ENCODE assay signal across 28 mouse cellular contexts in the genomic region with DNA sequence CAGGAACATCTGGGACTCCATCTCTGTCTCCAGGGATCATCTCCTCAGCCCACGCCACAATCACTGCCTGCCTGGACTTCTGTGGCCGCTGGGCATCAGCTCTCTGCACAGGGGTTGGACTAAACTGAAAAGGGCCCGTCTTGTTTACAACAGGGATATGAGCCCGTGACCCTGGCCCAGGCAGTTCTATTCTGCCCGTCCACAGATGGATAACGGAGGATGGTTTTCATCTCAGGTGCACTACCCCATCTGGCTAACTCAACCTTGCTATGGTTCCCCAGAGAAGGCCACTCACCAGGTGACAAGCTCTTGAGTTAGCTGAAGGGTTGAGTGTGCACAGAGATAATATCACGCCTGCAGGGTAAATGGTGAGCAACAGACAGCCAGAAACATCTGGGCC.
"Had no signal": no experiment of that assay in that cellular context is flagged by ENCODE, and none has a peak within 500 bp of the region (broad histone marks: within the 10 kb centered on the region; RNA-seq: fewer than 3 reads in every experiment).

No protein-coding gene starts in this region.

- H3K9me3 ChIP-seq: embryonic facial prominence, embryonic 10.5 days; embryonic facial prominence, embryonic 12.5 days; embryonic facial prominence, embryonic 13.5 days; embryonic facial prominence, embryonic 15.5 days; forebrain, embryonic 10.5 days; forebrain, embryonic 12.5 days; forebrain, embryonic 13.5 days; forebrain, embryonic 15.5 days had no signal

- H3K36me3 ChIP-seq: embryonic facial prominence, embryonic 10.5 days; embryonic facial prominence, embryonic 12.5 days; embryonic facial prominence, embryonic 13.5 days; embryonic facial prominence, embryonic 15.5 days; forebrain, embryonic 10.5 days; forebrain, embryonic 12.5 days; forebrain, embryonic 15.5 days had no signal

- H3K4me3 ChIP-seq: embryonic facial prominence, embryonic 10.5 days; embryonic facial prominence, embryonic 12.5 days; embryonic facial prominence, embryonic 13.5 days; embryonic facial prominence, embryonic 15.5 days; erythroblast, embryonic 14.5 days; forebrain, embryonic 10.5 days; forebrain, embryonic 12.5 days; forebrain, embryonic 13.5 days; forebrain, embryonic 15.5 days; gastrocnemius, adult 2 months; heart, adult 2 months had no signal

- H3K27ac ChIP-seq: embryonic facial prominence, embryonic 10.5 days; embryonic facial prominence, embryonic 12.5 days; embryonic facial prominence, embryonic 13.5 days; embryonic facial prominence, embryonic 15.5 days; forebrain, embryonic 10.5 days; forebrain, embryonic 12.5 days; forebrain, embryonic 13.5 days; forebrain, embryonic 15.5 days; gastrocnemius, adult 2 months; heart, adult 2 months had no signal

- H3K9ac ChIP-seq: embryonic facial prominence, embryonic 12.5 days; embryonic facial prominence, embryonic 13.5 days; embryonic facial prominence, embryonic 15.5 days; forebrain, embryonic 12.5 days; forebrain, embryonic 13.5 days; forebrain, embryonic 15.5 days; forebrain, postnatal 0 days had no signal

- H3K4me1 ChIP-seq: embryonic facial prominence, embryonic 12.5 days; embryonic facial prominence, embryonic 13.5 days; forebrain, embryonic 12.5 days; forebrain, embryonic 13.5 days; forebrain, embryonic 15.5 days had no signal

- ATAC-seq: forebrain, embryonic 13.5 days; forebrain, embryonic 14.5 days; forebrain, embryonic 15.5 days; forebrain, embryonic 16.5 days; forebrain, postnatal 0 days had no signal

- H3K27me3 ChIP-seq: embryonic facial prominence, embryonic 12.5 days; embryonic facial prominence, embryonic 13.5 days; embryonic facial prominence, embryonic 15.5 days; forebrain, embryonic 12.5 days; forebrain, embryonic 13.5 days; forebrain, embryonic 15.5 days had no signal

- H3K4me2 ChIP-seq: embryonic facial prominence, embryonic 12.5 days; embryonic facial prominence, embryonic 13.5 days; embryonic facial prominence, embryonic 15.5 days; forebrain, embryonic 12.5 days; forebrain, embryonic 13.5 days; forebrain, embryonic 15.5 days had no signal

- DNase-seq: cerebellum, adult 8-10 months; cerebellum, adult 9-10 months; cerebellum, adult 9-11 months; cerebellum, postnatal 10 days; cerebellum, postnatal 14 days; cerebellum, postnatal 25 days; cerebellum, postnatal 36 days; embryo, embryonic 11 days; forebrain, postnatal 0 days; gastrocnemius, adult 2 months; gastrocnemius, postnatal 10 days; gastrocnemius, postnatal 14 days; gastrocnemius, postnatal 25 days; gastrocnemius, postnatal 36 days; heart, adult 11 months; heart, adult 18-20 months; heart, adult 2 months had no signal
